Comparison of ENCODE assay signal across 8 mouse cellular contexts in the genomic region with DNA sequence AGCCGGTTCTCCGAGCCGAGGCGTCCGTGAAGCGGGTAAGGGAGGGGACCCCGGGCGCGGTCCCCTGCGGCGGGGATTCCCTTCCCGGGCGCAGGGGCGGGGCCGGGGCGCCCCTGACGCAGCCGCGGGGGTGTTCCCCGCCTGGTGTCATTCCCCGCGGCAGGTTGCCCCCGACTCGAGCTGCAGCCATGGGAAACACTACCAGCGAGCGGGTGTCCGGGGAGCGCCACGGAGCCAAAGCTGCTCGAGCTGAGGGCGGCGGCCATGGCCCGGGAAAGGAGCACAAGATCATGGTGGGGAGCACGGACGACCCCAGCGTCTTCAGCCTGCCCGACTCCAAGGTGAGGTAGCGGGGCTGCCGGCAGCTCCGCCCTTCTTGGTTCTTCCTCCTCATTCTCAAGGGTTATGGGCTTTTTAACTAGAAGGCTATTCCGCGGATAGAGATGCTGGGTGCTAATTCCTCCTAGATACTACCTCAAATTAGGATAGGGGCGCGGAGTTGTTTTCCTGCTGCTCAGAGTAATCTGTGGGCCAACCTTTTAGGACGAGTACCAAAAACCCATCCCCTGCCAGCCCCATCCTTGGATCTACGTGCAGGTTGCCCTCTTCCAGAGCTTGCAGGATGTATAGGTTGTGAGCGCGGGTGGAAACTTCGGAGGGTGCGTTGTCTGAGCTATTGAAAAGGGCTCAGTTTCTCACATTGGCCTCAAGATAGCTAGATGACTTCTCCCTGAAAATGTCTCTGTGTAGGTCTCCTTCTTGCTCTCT. TPM values are rescaled to one million over a fixed set of nuclear protein-coding genes. Genes with fewer than 3 reads are reported as not detected.
DNase-seq lines count a peak whose midpoint lies in the region; ATAC-seq and TF ChIP-seq lines count a peak whose summit lies in the region.

No protein-coding gene starts in this region.

- H3K9ac ChIP-seq in hindbrain, embryonic 14.5 days: peak overlapping the region; percentile 67
- peak overlapping the region; percentile 74 for H3K9ac ChIP-seq in stomach, postnatal 0 days (ENCODE audit: low read length)

- H3K9me3 ChIP-seq in hindbrain, embryonic 14.5 days (ENCODE audit: control insufficient read depth, low read length): no peaks in the 10 kb centered on the region
- peaks cover 8% of the 10 kb centered on the region for H3K9me3 ChIP-seq in megakaryocyte, embryonic 14.5 days
- no peaks in the 10 kb centered on the region for H3K9me3 ChIP-seq in stomach, postnatal 0 days (ENCODE audit: control insufficient read depth, low read length)

- WGBS in hindbrain, embryonic 14.5 days: 1% methylated on average over 39 of the region's 50 CpGs
- under 1% methylated on average over 44 of the region's 50 CpGs for WGBS in stomach, postnatal 0 days

- no peaks in the 10 kb centered on the region for H3K27me3 ChIP-seq in hindbrain, embryonic 14.5 days (ENCODE audit: control insufficient read depth, insufficient read depth, low read length)
- no peaks in the 10 kb centered on the region for H3K27me3 ChIP-seq in megakaryocyte, embryonic 14.5 days (replicated peaks)
- no peaks in the 10 kb centered on the region for H3K27me3 ChIP-seq in stomach, postnatal 0 days (ENCODE audit: control insufficient read depth, insufficient read depth, low read length)

- no peak for TF ChIP-seq EP300 in stomach, postnatal 0 days (optimal IDR thresholded peaks at IDR 0.05)

- ATAC-seq in hindbrain, embryonic 14.5 days (ENCODE audit: low FRiP score): peak; percentile 76
- peak; percentile 56 for ATAC-seq in stomach, postnatal 0 days (ENCODE audit: low FRiP score, low TSS enrichment)

- H3K4me3 ChIP-seq in cortical plate, adult 2 months (ENCODE audit: insufficient read depth, low read length): peak overlapping the region; percentile 68
- H3K4me3 ChIP-seq in hindbrain, embryonic 14.5 days (replicated peaks; ENCODE audit: low read length): peak overlapping the region; percentile 75
- peak overlapping the region; percentile 99 for H3K4me3 ChIP-seq in megakaryocyte, embryonic 14.5 days (replicated peaks)
- H3K4me3 ChIP-seq in stomach, postnatal 0 days (ENCODE audit: low read depth, low read length): peak overlapping the region; percentile 89

- peak overlapping the region; percentile 69 for H3K4me2 ChIP-seq in hindbrain, embryonic 14.5 days (replicated peaks)
- peak overlapping the region; percentile 82 for H3K4me2 ChIP-seq in stomach, postnatal 0 days (replicated peaks; ENCODE audit: low read depth)

- H3K36me3 ChIP-seq in hindbrain, embryonic 14.5 days (replicated peaks; ENCODE audit: control insufficient read depth, insufficient read depth): peaks cover 13% of the 10 kb centered on the region
- H3K36me3 ChIP-seq in megakaryocyte, embryonic 14.5 days (replicated peaks; ENCODE audit: low read length): peaks cover 24% of the 10 kb centered on the region
- peaks cover 2% of the 10 kb centered on the region; the same call in 1 of the 2 replicates for H3K36me3 ChIP-seq in stomach, postnatal 0 days (ENCODE audit: control insufficient read depth, insufficient read depth, low read length)

- DNase-seq in adrenal gland, postnatal 10 days: peak; percentile 18
- DNase-seq in adrenal gland, postnatal 14 days: no peak
- DNase-seq in left cerebral cortex, adult 18-20 months (ENCODE audit: low spot score in 2 of 2): peak; percentile 23 to 56
- DNase-seq in left cerebral cortex, postnatal 4 days: no peak
- no peak for DNase-seq in hindbrain, embryonic 14.5 days (ENCODE audit: low spot score)
- peak; percentile 21 for DNase-seq in stomach, postnatal 0 days (ENCODE audit: low spot score)

- no peak for TF ChIP-seq POLR2A in cortical plate, adult 2 months (IDR thresholded peaks at IDR 0.05; ENCODE audit: extremely low read depth, insufficient read depth, low read length)

- no peak for TF ChIP-seq CTCF in cortical plate, adult 2 months (IDR thresholded peaks at IDR 0.05; ENCODE audit: extremely low read depth, insufficient read depth, low read length)
- TF ChIP-seq CTCF in stomach, postnatal 0 days (IDR thresholded peaks at IDR 0.05; ENCODE audit: low read depth): no peak

- no peaks in the 10 kb centered on the region; the same call in 1 of the 2 replicates for H3K4me1 ChIP-seq in cortical plate, adult 2 months (ENCODE audit: control insufficient read depth, insufficient read depth, low read length)
- peaks cover 11% of the 10 kb centered on the region; the same call in 1 of the 2 replicates for H3K4me1 ChIP-seq in hindbrain, embryonic 14.5 days (replicated peaks; ENCODE audit: control insufficient read depth, insufficient read depth, low read length)
- H3K4me1 ChIP-seq in megakaryocyte, embryonic 14.5 days: peaks cover 47% of the 10 kb centered on the region
- H3K4me1 ChIP-seq in stomach, postnatal 0 days (replicated peaks; ENCODE audit: control insufficient read depth, insufficient read depth): 0 out of 2 replicates have a peak, but pooled peaks cover 2% of the 10 kb centered on the region

- intact Hi-C loops in left cerebral cortex, postnatal 4 days (cut with DNase I): loop anchor here (5.0 kb wide), 1 partner anchor 51 kb away; no protein-coding TSS in a partner anchor

- H3K27ac ChIP-seq in cortical plate, adult 2 months (ENCODE audit: insufficient read depth, low read length): peak overlapping the region; percentile 9; the same call in 1 of the 2 replicates
- H3K27ac ChIP-seq in hindbrain, embryonic 14.5 days: peak overlapping the region; percentile 58
- H3K27ac ChIP-seq in stomach, postnatal 0 days (replicated peaks): peak overlapping the region; percentile 61

RNA-seq across cellular contexts. Expression of gene Prkab2, which starts 0.6 kb away (rescaled TPM):
- total RNA-seq in adrenal gland, postnatal 10 days (2021): 1 to 10 TPM; 7.2 to 9.3 TPM
- 6.4 and 7.8 TPM in 2 replicates for total RNA-seq in adrenal gland, postnatal 14 days (2021)
- total RNA-seq in left cerebral cortex, adult 18-20 months (2021): 10 to 100 TPM; 30.5 to 30.9 TPM
- total RNA-seq in left cerebral cortex, postnatal 4 days (2021): 10 to 100 TPM; 31.2 to 33.0 TPM
- 33.2 and 33.8 TPM in 2 replicates for polyA plus RNA-seq in cortical plate, adult 2 months (2012; rRNA removed)
- 12.3 and 13.8 TPM in 2 replicates for polyA plus RNA-seq in hindbrain, embryonic 14.5 days (2014; fragmentation: Nextera tagmentation; extraction: Ambion mirVana)
- 1.4 and 2.2 TPM in 2 replicates for polyA plus RNA-seq in megakaryocyte, embryonic 14.5 days (2012; ENCODE audit: insufficient read depth, low replicate concordance)
- polyA plus RNA-seq in stomach, postnatal 0 days (2015; fragmentation: Nextera tagmentation; extraction: Ambion mirVana): 4.8 and 5.6 TPM in 2 replicates

RNA-seq across cellular contexts. Expression of gene Gm17651, which starts 15.9 kb away (rescaled TPM):
- total RNA-seq in adrenal gland, postnatal 10 days (2021): not detected
- not detected in 2 replicates for total RNA-seq in adrenal gland, postnatal 14 days (2021)
- not detected for total RNA-seq in left cerebral cortex, adult 18-20 months (2021)
- total RNA-seq in left cerebral cortex, postnatal 4 days (2021): not detected
- not detected in 2 replicates for polyA plus RNA-seq in cortical plate, adult 2 months (2012; rRNA removed)
- not detected in 2 replicates for polyA plus RNA-seq in hindbrain, embryonic 14.5 days (2014; fragmentation: Nextera tagmentation; extraction: Ambion mirVana)
- polyA plus RNA-seq in megakaryocyte, embryonic 14.5 days (2012; ENCODE audit: insufficient read depth, low replicate concordance): not detected in 2 replicates
- polyA plus RNA-seq in stomach, postnatal 0 days (2015; fragmentation: Nextera tagmentation; extraction: Ambion mirVana): not detected in 2 replicates

RNA-seq across cellular contexts. Expression of gene Fmo5, which starts 30.0 kb away (rescaled TPM):
- total RNA-seq in adrenal gland, postnatal 10 days (2021): 10 to 100 TPM; 12.4 to 21.2 TPM
- total RNA-seq in adrenal gland, postnatal 14 days (2021): 9.8 and 35.2 TPM in 2 replicates
- 1 to 10 TPM; 4.5 to 4.8 TPM for total RNA-seq in left cerebral cortex, adult 18-20 months (2021)
- total RNA-seq in left cerebral cortex, postnatal 4 days (2021): 1 to 10 TPM; 1.2 to 1.3 TPM
- 3.1 and 3.4 TPM in 2 replicates for polyA plus RNA-seq in cortical plate, adult 2 months (2012; rRNA removed)
- 0.61 and 1.0 TPM in 2 replicates for polyA plus RNA-seq in hindbrain, embryonic 14.5 days (2014; fragmentation: Nextera tagmentation; extraction: Ambion mirVana)
- polyA plus RNA-seq in megakaryocyte, embryonic 14.5 days (2012; ENCODE audit: insufficient read depth, low replicate concordance): 0.96 TPM in 1 of 2 replicates, not detected in the other
- polyA plus RNA-seq in stomach, postnatal 0 days (2015; fragmentation: Nextera tagmentation; extraction: Ambion mirVana): 26.4 and 31.8 TPM in 2 replicates

RNA-seq across cellular contexts. Expression of gene Chd1l, which starts 48.6 kb away (rescaled TPM):
- 10 to 100 TPM; 12.1 to 14.9 TPM for total RNA-seq in adrenal gland, postnatal 10 days (2021)
- total RNA-seq in adrenal gland, postnatal 14 days (2021): 12.0 and 13.3 TPM in 2 replicates
- 1 to 10 TPM; 8.2 to 8.9 TPM for total RNA-seq in left cerebral cortex, adult 18-20 months (2021)
- total RNA-seq in left cerebral cortex, postnatal 4 days (2021): 1 to 10 TPM; 6.6 to 8.3 TPM
- 7.6 and 7.7 TPM in 2 replicates for polyA plus RNA-seq in cortical plate, adult 2 months (2012; rRNA removed)
- polyA plus RNA-seq in hindbrain, embryonic 14.5 days (2014; fragmentation: Nextera tagmentation; extraction: Ambion mirVana): 4.9 and 5.3 TPM in 2 replicates
- 3.5 TPM in 1 of 2 replicates, not detected in the other for polyA plus RNA-seq in megakaryocyte, embryonic 14.5 days (2012; ENCODE audit: insufficient read depth, low replicate concordance)
- polyA plus RNA-seq in stomach, postnatal 0 days (2015; fragmentation: Nextera tagmentation; extraction: Ambion mirVana): 8.9 and 9.7 TPM in 2 replicates

Comparison
In these comparisons a context has a peak if more than half of its experiments do, and no peak if none do; other contexts are left out.
1. DNase-seq: peak in adrenal gland, postnatal 10 days (single experiment), left cerebral cortex, adult 18-20 months (2 of 2) and stomach, postnatal 0 days (single experiment); none in adrenal gland, postnatal 14 days (single experiment), left cerebral cortex, postnatal 4 days (single experiment) and hindbrain, embryonic 14.5 days (single experiment).
2. H3K27ac ChIP-seq: peak in every context shown above with its lines; median percentile 61 in stomach, postnatal 0 days; 58 in hindbrain, embryonic 14.5 days; 9 in cortical plate, adult 2 months.
3. Peak in every context shown above with its lines, with median percentiles within 50 percentile points of each other: H3K4me3 ChIP-seq.